Mouse (Mus musculus) kidney, embryonic 16.5 days (tissue): Measurements from ENCODE around the gene Itgav. TPM values are rescaled to one million over a fixed set of nuclear protein-coding genes. Genes with fewer than 3 reads are reported as not detected.

Experiments used
- ATAC-seq: fragments of 200-750 bp; cut with Nextera tagmentation; 2 replicates; pipeline ENCODE4 v1.8.0; 2017; ENCODE audit warnings: moderate TSS enrichment; ENCODE audit not compliant: low FRiP score, low TSS enrichment
- H3K27ac ChIP-seq: fragments of 300-500 bp; sonication (generic); 2 replicates; pipeline ENCODE4 v1.5.1; 2014; ENCODE audit warnings: low read length
- H3K27me3 ChIP-seq: fragments of 300-500 bp; sonication (generic); 2 replicates; pipeline ENCODE4 v1.6.1; 2014; ENCODE audit warnings: low read length, control low read depth, mixed read lengths; ENCODE audit not compliant: insufficient read depth
- H3K36me3 ChIP-seq: fragments of 300-500 bp; sonication (generic); 2 replicates; pipeline ENCODE4 v1.6.1; 2014; ENCODE audit warnings: low read length, control low read depth, mixed read lengths; ENCODE audit not compliant: insufficient read depth
- H3K4me1 ChIP-seq: fragments of 300-500 bp; sonication (generic); 2 replicates; pipeline ENCODE4 v1.6.1; 2014; ENCODE audit warnings: low read length, control low read depth, mixed read lengths; ENCODE audit not compliant: insufficient read depth
- H3K4me2 ChIP-seq: fragments of 300-500 bp; sonication (generic); replicated peaks from 2 replicates; pipeline ENCODE4 v1.6.1; 2014; ENCODE audit warnings: low read depth, low read length
- H3K4me3 ChIP-seq: fragments of 300-500 bp; sonication (generic); 2 replicates; pipeline ENCODE4 v1.5.1; 2014; ENCODE audit warnings: mild to moderate bottlenecking, low read length
- H3K9ac ChIP-seq: fragments of 300-500 bp; sonication (generic); replicated peaks from 2 replicates; pipeline ENCODE4 v1.6.1; 2014; ENCODE audit warnings: low read length
- H3K9me3 ChIP-seq: fragments of 300-500 bp; sonication (generic); 2 replicates; pipeline ENCODE4 v1.6.1; 2016; ENCODE audit warnings: low read length, control low read depth
- WGBS: fragments of 180-500 bp; shearing (Covaris S2); extraction: QIAGEN DNeasy Blood & Tissue Kit; methylation state at CpG from one replicate; pipeline ENCODE4 v1.1.7; 2014; 5-methylcytosine and 5-hydroxymethylcytosine counted together
- polyA plus RNA-seq: library from polyadenylated mRNA; unstranded; fragments of >200 nt; fragmentation: Nextera tagmentation; extraction: Ambion mirVana; gene quantifications from 2 replicates; pipeline ENCODE4 v1.2.1, GENCODE M21; 2015

The Itgav gene
- polyA plus RNA-seq, 1 experiment from 2014 or later: 77.1 TPM

DNA sequence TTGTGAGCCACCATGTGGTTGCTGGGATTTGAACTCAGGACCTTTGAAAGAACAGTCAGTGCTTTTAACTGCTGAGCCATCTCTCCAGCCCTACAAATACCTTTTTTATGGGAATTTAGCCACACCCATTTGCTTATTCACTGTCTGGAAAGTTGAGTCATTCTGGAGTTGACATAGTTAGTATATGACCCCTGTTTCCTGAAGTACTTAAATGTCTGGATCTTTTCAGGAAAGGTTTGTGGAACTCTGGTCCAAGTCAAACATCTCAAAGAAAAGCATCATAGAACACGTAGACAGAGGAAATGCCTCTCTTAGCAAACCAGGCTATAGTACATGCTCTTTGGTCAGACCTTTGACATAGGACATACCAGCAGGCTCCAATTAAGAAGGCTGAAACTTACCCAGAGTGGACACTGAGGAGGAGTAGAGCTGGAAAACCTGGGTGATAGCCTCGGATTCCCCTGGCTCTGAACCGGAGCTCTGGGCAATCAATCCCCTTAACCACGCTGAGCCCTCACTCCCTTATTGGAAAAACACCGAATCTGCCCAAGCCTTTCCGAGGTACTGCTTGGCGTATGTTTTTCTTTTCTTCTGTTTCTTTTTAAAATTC lies 34.5 kb downstream of the Itgav start:
- 0 out of 2 replicates have a peak overlapping the region, but pooled peaks have one; percentile 1 for H3K9ac ChIP-seq
- peak overlapping the region; percentile 37 for H3K4me2 ChIP-seq
- peaks cover 20% of the 10 kb centered on the region for H3K4me1 ChIP-seq
- no peak overlapping the region for H3K4me3 ChIP-seq
- ATAC-seq: peak; percentile 86
- no peaks in the 10 kb centered on the region for H3K9me3 ChIP-seq
- no peaks in the 10 kb centered on the region for H3K27me3 ChIP-seq
- WGBS: 22% methylated on average over 7 of the region's 7 CpGs
- H3K36me3 ChIP-seq: peaks cover 20% of the 10 kb centered on the region
- H3K27ac ChIP-seq: peak overlapping the region; percentile 89

DNA sequence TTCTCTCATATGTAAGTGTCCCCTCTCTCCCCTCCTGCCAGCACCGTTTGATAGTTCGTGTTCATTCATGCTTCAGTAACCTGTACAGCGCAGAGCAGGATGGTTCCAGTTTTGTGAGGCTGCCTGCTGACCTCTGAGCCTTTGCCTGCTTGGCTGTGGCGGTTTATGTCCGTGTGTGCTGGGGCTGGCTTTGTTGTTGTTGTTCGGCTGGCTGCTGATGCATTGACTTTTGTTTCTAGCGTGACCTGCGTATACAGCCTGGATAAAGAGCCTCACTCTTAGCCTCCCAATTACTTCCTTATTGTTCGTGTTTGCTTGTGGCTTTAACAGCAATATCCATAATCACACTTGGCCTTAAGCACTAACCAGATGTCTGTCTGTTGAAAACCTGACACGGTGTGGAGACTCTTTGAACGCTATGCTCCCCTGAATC lies 35.0 kb downstream of the Itgav start:
- Histone ChIP-seq H3K4me3 (0 out of 2 replicates have a peak overlapping the region, but pooled peaks have one; percentile 4), H3K36me3 (peaks cover 20% of the 10 kb centered on the region), H3K9me3 (no peaks in the 10 kb centered on the region), H3K4me2 (peak overlapping the region; percentile 37), H3K27ac (peak overlapping the region; percentile 89), H3K4me1 (peaks cover 18% of the 10 kb centered on the region), H3K9ac (0 out of 2 replicates have a peak overlapping the region, but pooled peaks have one; percentile 11), H3K27me3 (no peaks in the 10 kb centered on the region)
- 27% methylated on average over 11 of the region's 11 CpGs for WGBS
- ATAC-seq: peak; percentile 97

DNA sequence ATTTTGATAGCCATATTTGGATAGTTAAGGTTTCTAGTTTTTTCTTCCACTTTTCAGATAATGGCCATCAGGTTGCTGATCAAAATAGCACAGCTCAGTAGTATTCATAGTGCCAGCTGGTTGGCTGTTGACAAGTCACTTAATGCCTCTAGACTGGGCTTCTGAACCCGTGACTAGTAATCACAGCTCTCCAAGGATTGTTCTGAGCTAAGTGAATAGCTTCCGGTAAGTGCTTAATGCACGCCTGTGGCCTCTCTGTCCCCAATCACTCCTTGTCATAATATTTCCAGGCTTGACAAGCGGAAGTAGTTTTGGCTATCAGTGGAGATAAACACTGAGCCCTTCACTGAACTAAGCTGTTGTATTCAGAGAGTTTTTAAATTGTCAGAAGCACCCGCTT lies 35.5 kb downstream of the Itgav start:
- Histone ChIP-seq H3K27me3 (no peaks in the 10 kb centered on the region), H3K4me1 (peaks cover 18% of the 10 kb centered on the region), H3K4me3 (0 out of 2 replicates have a peak overlapping the region, but pooled peaks have one; percentile 4), H3K9me3 (no peaks in the 10 kb centered on the region), H3K4me2 (peak overlapping the region; percentile 37), H3K27ac (peak overlapping the region; percentile 89), H3K9ac (0 out of 2 replicates have a peak overlapping the region, but pooled peaks have one; percentile 11), H3K36me3 (peaks cover 20% of the 10 kb centered on the region)
- 47% methylated on average over 5 of the region's 5 CpGs for WGBS
- ATAC-seq: peak; percentile 60

DNA sequence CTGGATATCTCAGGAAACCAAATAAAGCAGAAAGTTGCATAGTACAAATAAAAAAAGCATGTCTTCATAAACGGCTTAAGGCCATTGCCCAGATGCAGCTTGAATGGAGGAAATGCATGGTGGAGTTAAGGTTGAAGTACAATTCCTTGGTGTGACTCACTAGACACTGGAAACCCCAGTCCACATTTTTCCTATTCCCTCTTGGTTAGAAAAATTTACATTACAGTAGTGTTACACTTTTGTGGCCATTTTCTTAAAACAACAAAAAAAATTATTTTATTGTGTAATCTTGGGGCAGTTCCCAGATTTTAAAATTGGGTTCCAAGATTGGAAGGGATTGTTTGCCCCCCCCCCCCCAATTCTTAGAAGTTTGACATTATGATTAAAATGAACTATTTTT lies 35.9 kb downstream of the Itgav start:
- Histone ChIP-seq H3K9ac (no peak overlapping the region), H3K4me1 (peaks cover 18% of the 10 kb centered on the region), H3K27ac (peak overlapping the region; percentile 89; the same call in 1 of the 2 replicates), H3K9me3 (no peaks in the 10 kb centered on the region), H3K4me3 (no peak overlapping the region), H3K4me2 (no peak overlapping the region), H3K36me3 (peaks cover 20% of the 10 kb centered on the region), H3K27me3 (no peaks in the 10 kb centered on the region)
- no peak for ATAC-seq
- 77% methylated on average over 1 of the region's 1 CpGs for WGBS

DNA sequence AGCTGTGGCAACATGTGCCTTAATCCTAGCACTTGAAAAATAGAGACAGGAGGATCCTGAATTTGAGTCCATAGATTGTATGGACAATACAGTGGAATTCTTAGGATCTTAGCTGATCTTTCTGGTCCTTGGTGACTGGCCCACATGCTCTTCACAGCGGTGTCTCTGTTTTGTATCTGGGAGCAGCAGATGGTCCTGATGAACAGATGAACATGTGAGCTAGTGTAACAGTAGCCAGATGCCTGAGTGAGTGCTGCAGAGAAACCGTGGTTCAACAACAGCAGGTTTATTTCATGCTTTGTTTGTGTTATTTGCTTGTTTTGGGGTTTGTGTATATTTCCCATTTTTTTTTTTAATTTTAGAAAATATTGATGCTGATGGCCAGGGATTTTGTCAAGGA lies 37.3 kb downstream of the Itgav start:
- Histone ChIP-seq H3K27ac (no peak overlapping the region), H3K9ac (no peak overlapping the region), H3K4me2 (no peak overlapping the region), H3K9me3 (no peaks in the 10 kb centered on the region), H3K4me3 (no peak overlapping the region), H3K4me1 (peaks cover 20% of the 10 kb centered on the region), H3K27me3 (no peaks in the 10 kb centered on the region), H3K36me3 (peaks cover 18% of the 10 kb centered on the region)
- WGBS: 89% methylated on average over 2 of the region's 2 CpGs
- no peak for ATAC-seq

DNA sequence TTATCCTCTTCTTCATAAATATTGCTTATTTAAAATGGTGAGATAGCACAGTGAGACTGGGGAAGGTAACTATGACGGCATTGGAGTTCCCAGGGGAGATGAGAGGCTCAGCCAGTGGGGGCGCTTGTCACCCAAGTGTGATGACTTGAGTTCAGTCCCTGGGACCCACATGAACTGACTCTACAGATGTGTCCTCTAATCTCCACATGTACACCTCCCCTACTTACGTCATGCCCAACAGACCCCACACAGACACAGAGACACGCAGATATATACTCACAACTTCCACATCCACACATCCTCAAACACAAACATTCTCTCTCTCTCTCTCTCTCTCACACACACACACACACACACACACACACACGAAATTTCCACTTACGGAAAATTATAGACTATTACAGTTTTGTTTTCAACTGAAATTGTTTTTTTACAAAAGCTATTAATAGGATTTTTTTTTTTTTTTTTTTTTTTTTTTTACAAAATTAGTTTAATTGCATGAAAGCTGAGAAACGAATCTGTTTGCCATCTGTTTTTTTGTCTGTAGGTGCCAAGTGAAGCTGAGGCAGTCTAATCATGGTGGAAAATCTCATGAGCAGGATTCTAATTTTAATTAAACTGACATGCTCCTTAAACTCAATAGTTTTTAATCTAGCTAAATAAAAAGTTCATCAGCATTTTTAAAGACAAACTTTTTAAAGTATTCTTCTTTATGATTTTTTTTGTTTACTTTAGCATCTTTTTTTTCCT lies 38.1 kb downstream of the Itgav start:
- Histone ChIP-seq H3K4me1 (peaks cover 20% of the 10 kb centered on the region), H3K27ac (no peak overlapping the region), H3K4me2 (no peak overlapping the region), H3K36me3 (peaks cover 20% of the 10 kb centered on the region), H3K9ac (no peak overlapping the region), H3K9me3 (no peaks in the 10 kb centered on the region), H3K4me3 (no peak overlapping the region), H3K27me3 (no peaks in the 10 kb centered on the region)
- ATAC-seq: no peak
- 86% methylated on average over 7 of the region's 7 CpGs for WGBS

DNA sequence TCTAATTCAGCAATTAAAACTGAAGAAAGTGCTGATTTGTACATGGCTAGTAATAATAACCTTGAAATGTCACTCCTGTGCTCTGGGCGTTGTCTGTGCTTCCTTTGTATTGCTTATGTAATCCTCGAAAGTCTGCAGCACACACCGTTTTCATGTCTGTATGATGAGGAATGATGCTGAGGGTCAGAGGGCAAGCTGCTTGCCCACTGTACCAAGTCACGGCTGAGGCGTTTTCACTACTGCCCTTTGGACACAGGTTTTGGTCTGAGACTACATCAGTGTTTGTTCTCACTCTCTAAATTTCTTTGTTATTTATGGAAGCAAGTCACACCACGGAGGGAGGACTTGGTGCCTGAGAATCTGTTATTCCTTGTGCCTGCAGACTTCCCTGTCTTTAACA lies 41.9 kb downstream of the Itgav start:
- ATAC-seq: peak; percentile 23; the same call in 1 of the 2 replicates
- H3K4me3 ChIP-seq: no peak overlapping the region
- 0 out of 2 replicates have a peak, but pooled peaks cover 2% of the 10 kb centered on the region for H3K4me1 ChIP-seq
- no peak overlapping the region for H3K4me2 ChIP-seq
- 20% methylated on average over 6 of the region's 6 CpGs for WGBS
- no peak overlapping the region for H3K27ac ChIP-seq
- peaks cover 28% of the 10 kb centered on the region for H3K36me3 ChIP-seq
- H3K9ac ChIP-seq: no peak overlapping the region
- H3K27me3 ChIP-seq: no peaks in the 10 kb centered on the region
- H3K9me3 ChIP-seq: no peaks in the 10 kb centered on the region

DNA sequence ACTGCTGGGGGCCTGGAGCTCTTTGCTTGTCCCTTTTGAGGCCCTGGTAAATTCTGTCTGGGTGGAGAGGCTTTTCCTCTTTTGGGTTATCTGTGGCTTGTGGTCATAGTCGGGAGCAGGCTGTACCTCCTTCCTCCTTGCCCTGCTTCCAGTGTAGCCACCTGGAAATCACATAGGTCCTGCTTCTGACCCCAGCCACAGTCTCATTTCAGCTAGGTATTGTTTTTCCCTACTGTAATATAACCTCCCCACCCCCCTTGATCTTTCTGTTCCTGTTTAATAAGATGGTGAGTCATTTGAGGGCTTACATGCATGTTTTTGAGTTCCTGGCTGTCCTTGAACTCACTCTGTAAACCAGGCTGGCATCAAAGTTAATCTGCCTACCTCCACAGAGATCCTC lies 42.7 kb downstream of the Itgav start:
- 0 out of 2 replicates have a peak, but pooled peaks cover 2% of the 10 kb centered on the region for H3K4me1 ChIP-seq
- no peak for ATAC-seq
- no peak overlapping the region for H3K9ac ChIP-seq
- no peaks in the 10 kb centered on the region for H3K27me3 ChIP-seq
- H3K36me3 ChIP-seq: peaks cover 31% of the 10 kb centered on the region
- no peak overlapping the region for H3K4me3 ChIP-seq
- no peaks in the 10 kb centered on the region for H3K9me3 ChIP-seq
- H3K4me2 ChIP-seq: no peak overlapping the region
- no peak overlapping the region for H3K27ac ChIP-seq
- WGBS: 67% methylated on average over 1 of the region's 1 CpGs

DNA sequence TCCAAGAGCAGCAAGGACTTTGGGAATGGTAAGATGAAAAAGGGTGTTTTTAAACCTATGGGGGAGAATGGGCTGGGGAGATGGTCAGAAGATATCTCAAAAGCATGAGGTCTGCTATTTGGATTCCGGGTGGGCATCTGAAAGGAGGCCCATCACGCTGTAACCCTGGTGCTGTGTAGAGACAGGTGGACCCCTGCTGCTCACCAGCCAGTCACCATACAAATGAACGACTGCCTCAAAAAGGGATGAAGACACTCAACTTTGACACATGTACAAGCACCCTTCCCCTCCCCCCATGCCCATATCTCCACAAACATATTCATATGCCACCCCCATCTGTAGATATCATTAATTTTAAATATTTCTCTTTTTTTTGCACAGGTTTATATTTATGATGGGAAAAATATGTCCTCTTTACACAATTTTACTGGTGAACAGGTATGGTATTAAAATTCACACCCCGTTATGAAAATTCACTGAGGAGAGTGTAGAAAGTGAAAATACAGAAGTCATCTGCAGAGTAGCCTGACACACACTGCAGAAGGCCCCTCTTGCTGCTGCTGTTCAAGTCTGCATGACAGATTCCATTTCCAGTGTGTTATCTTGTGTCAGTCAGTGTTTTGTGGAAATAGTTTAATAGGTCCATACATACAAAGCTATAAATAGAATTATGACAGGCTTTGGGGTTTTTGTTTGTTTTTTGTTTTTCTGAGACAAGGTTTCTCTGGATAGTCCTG lies 44.3 kb downstream of the Itgav start:
- no peaks in the 10 kb centered on the region for H3K9me3 ChIP-seq
- H3K36me3 ChIP-seq: peaks cover 39% of the 10 kb centered on the region
- no peak overlapping the region for H3K27ac ChIP-seq
- H3K4me2 ChIP-seq: no peak overlapping the region
- H3K27me3 ChIP-seq: no peaks in the 10 kb centered on the region
- WGBS: 91% methylated on average over 4 of the region's 4 CpGs
- H3K4me1 ChIP-seq: 0 out of 2 replicates have a peak, but pooled peaks cover 2% of the 10 kb centered on the region
- no peak overlapping the region for H3K4me3 ChIP-seq
- no peak for ATAC-seq
- no peak overlapping the region for H3K9ac ChIP-seq
